Mouse (Mus musculus) liver, adult 2 months (tissue): ENCODE results near the gene Sycp2l.

Source experiments
- CTCF ChIP-seq: fragments of 200-500 bp; IDR thresholded peaks from 2 replicates; pipeline ENCODE4 v1.5.1; 2011; ENCODE audit warnings: low read depth, low read length, control low read depth
- POLR2A ChIP-seq: fragments of 200-500 bp; IDR thresholded peaks from 2 replicates; pipeline ENCODE4 v1.6.1; 2011; ENCODE audit warnings: low read length, control low read depth; ENCODE audit not compliant: insufficient read depth; ENCODE audit errors: extremely low read depth

- TF ChIP-seq POLR2A (no peak), CTCF (no peak)
Measured at GRCm38 (mm10) chr13:41195640-41196333, 81.7 kb downstream of the Sycp2l start.
